In genomic region chr5:76108496-76108895, GRCm38 (mm10) we compare ENCODE assay signal across 21 mouse cellular contexts.
"Had no signal": no experiment of that assay in that cellular context is flagged by ENCODE, and none has a peak within 500 bp of the region (broad histone marks: within the 10 kb centered on the region; RNA-seq: fewer than 3 reads in every experiment).

No protein-coding gene starts in this region.

- H3K4me2 ChIP-seq: limb, embryonic 13.5 days; liver, embryonic 12.5 days; liver, embryonic 15.5 days; midbrain, embryonic 13.5 days; neural tube, embryonic 13.5 days; stomach, embryonic 15.5 days had no signal

- H3K4me1 ChIP-seq: limb, embryonic 10.5 days; limb, embryonic 13.5 days; liver, embryonic 12.5 days; liver, embryonic 15.5 days; midbrain, embryonic 13.5 days; neural tube, embryonic 13.5 days; stomach, embryonic 15.5 days had no signal

- H3K36me3 ChIP-seq: limb, embryonic 10.5 days; limb, embryonic 13.5 days; liver, embryonic 12.5 days; liver, embryonic 15.5 days; midbrain, embryonic 13.5 days; neural tube, embryonic 13.5 days; stomach, embryonic 15.5 days had no signal

- H3K4me3 ChIP-seq: layer of hippocampus, adult 2 months; limb, embryonic 10.5 days; limb, embryonic 13.5 days; liver, embryonic 12.5 days; liver, embryonic 15.5 days; midbrain, embryonic 13.5 days; myocyte; neural tube, embryonic 13.5 days; stomach, embryonic 15.5 days had no signal

- DNase-seq: kidney, postnatal 25 days; layer of hippocampus, adult 9-11 months; liver; lung, adult 2 months; lung, postnatal 14 days; lung, postnatal 4 days; retina, postnatal 1 day; right cerebral cortex, postnatal 25 days; spleen, adult 18-20 months; thymus, postnatal 25 days had no signal

- H3K27ac ChIP-seq: kidney, postnatal 0 days; layer of hippocampus, adult 2 months; limb, embryonic 10.5 days; limb, embryonic 13.5 days; liver, embryonic 12.5 days; liver, embryonic 15.5 days; midbrain, embryonic 13.5 days; neural tube, embryonic 13.5 days; stomach, embryonic 15.5 days had no signal

- H3K9ac ChIP-seq: limb, embryonic 13.5 days; liver, embryonic 12.5 days; liver, embryonic 15.5 days; midbrain, embryonic 13.5 days; neural tube, embryonic 13.5 days; stomach, embryonic 15.5 days had no signal

- ATAC-seq: liver, embryonic 12.5 days; midbrain, embryonic 13.5 days; midbrain, embryonic 16.5 days had no signal

- H3K27me3 ChIP-seq: limb, embryonic 13.5 days; liver, embryonic 12.5 days; liver, embryonic 15.5 days; midbrain, embryonic 13.5 days; neural tube, embryonic 13.5 days; stomach, embryonic 15.5 days had no signal

- H3K9me3 ChIP-seq: limb, embryonic 10.5 days; limb, embryonic 13.5 days; liver, embryonic 12.5 days; liver, embryonic 15.5 days; midbrain, embryonic 13.5 days; neural tube, embryonic 13.5 days; stomach, embryonic 15.5 days had no signal
